Mouse (Mus musculus): ENCODE results near the gene Metap1. TPM values are rescaled to one million over a fixed set of nuclear protein-coding genes. Genes with fewer than 3 reads are reported as not detected.
A peak's percentile ranks its signal among the peaks of the same experiment; 100 is the strongest.
"Not testable (repeated sequence)": the region's sequence is repeated elsewhere in the genome, so short reads cannot be mapped to it uniquely, and the experiment has no call there.

The Metap1 gene
- total RNA-seq, 2 experiments from 2014 or later, result 48.0 to 48.6 TPM

- DNase-seq, result no peak
These were observed 10.8 kb upstream of the Metap1 start for GRCm38 (mm10) chr3:138499854-138500740.

GRCm38 (mm10) chr3:138498731-138499130, 9.4 kb upstream of the Metap1 start:
- DNase-seq, result no peak

- DNase-seq, result no peak
These were observed 6.1 kb upstream of the Metap1 start for GRCm38 (mm10) chr3:138495166-138496145.

GRCm38 (mm10) chr3:138494565-138494964, 5.2 kb upstream of the Metap1 start:
- no peak for DNase-seq

- DNase-seq, result no peak
These were observed 4.4 kb upstream of the Metap1 start for GRCm38 (mm10) chr3:138493668-138494067.

GRCm38 (mm10) chr3:138490034-138490337, 671 bp upstream of the Metap1 start:
- no peak for DNase-seq

GRCm38 (mm10) chr3:138488584-138489326, 560 bp downstream of the Metap1 start:
- DNase-seq, result no peak

- DNase-seq, result no peak
These were observed 6.1 kb downstream of the Metap1 start for GRCm38 (mm10) chr3:138483240-138483639.

- peak; percentile 25 for DNase-seq
These were observed 7.6 kb downstream of the Metap1 start for GRCm38 (mm10) chr3:138481526-138482284.

- DNase-seq, result no peak
These were observed 9.8 kb downstream of the Metap1 start for GRCm38 (mm10) chr3:138479489-138479888.

GRCm38 (mm10) chr3:138471066-138471465, 18.2 kb downstream of the Metap1 start:
- no peak for DNase-seq

GRCm38 (mm10) chr3:138466656-138467055, 22.7 kb downstream of the Metap1 start:
- DNase-seq, result not testable (repeated sequence)

- no peak for DNase-seq
These were observed 24.7 kb downstream of the Metap1 start for GRCm38 (mm10) chr3:138464573-138465147.

GRCm38 (mm10) chr3:138463807-138464206, 25.5 kb downstream of the Metap1 start:
- DNase-seq, result no peak

GRCm38 (mm10) chr3:138463137-138463536, 26.2 kb downstream of the Metap1 start:
- peak; percentile 33 for DNase-seq

GRCm38 (mm10) chr3:138461832-138462231, 27.5 kb downstream of the Metap1 start:
- no peak for DNase-seq

GRCm38 (mm10) chr3:138460260-138460659, 29.1 kb downstream of the Metap1 start:
- DNase-seq, result peak; percentile 20

- DNase-seq, result no peak
These were observed 30.9 kb downstream of the Metap1 start for GRCm38 (mm10) chr3:138458441-138458840.

GRCm38 (mm10) chr3:138454711-138455435, 34.4 kb downstream of the Metap1 start:
- DNase-seq, result no peak

GRCm38 (mm10) chr3:138454234-138454633, 35.1 kb downstream of the Metap1 start:
- no peak for DNase-seq

GRCm38 (mm10) chr3:138452169-138452568, 37.1 kb downstream of the Metap1 start:
- no peak for DNase-seq
